Mouse (Mus musculus) brain, adult 10 weeks (tissue): ENCODE data around the gene Adgra1. TPM values are rescaled to one million over a fixed set of nuclear protein-coding genes. Genes with fewer than 3 reads are reported as not detected.

Experiments
- polyA plus RNA-seq: library from polyadenylated mRNA; stranded (reverse); fragments of 350-450 nt; fragmentation: Illumina TruSeq; extraction: RNeasy Lipid Tissue Mini Kit (QIAGEN cat#74804); gene quantifications from one replicate; pipeline ENCODE4 v1.2.3, GENCODE M21; 2015; ENCODE audit warnings: low read depth, low replicate concordance

Adgra1 gene
- polyA plus RNA-seq = 32.8 TPM

DNA sequence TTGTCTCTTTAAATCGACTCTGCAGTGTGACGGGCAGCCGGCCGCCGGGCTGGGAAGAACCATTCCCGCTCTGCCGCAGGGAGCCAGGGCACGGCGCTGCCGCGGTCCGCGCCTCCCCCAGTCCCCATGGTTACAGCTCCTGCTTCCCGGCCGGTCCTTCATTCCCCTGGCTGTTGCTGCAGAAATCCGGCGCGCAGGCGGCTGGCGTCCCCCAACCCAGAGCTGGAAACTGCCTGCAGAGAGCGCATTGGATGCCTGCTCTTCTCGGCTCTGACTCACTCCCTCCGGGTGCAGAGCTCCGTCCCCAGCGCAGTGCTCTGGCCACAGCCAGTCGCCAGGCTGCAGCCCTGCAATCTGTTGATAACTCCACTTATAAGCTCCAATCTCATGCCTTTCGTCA is at the start of gene Adgra1:
TSS of gene Adgra1 (plus strand) at position 139 of the 400 bp plus-strand sequence.

DNA sequence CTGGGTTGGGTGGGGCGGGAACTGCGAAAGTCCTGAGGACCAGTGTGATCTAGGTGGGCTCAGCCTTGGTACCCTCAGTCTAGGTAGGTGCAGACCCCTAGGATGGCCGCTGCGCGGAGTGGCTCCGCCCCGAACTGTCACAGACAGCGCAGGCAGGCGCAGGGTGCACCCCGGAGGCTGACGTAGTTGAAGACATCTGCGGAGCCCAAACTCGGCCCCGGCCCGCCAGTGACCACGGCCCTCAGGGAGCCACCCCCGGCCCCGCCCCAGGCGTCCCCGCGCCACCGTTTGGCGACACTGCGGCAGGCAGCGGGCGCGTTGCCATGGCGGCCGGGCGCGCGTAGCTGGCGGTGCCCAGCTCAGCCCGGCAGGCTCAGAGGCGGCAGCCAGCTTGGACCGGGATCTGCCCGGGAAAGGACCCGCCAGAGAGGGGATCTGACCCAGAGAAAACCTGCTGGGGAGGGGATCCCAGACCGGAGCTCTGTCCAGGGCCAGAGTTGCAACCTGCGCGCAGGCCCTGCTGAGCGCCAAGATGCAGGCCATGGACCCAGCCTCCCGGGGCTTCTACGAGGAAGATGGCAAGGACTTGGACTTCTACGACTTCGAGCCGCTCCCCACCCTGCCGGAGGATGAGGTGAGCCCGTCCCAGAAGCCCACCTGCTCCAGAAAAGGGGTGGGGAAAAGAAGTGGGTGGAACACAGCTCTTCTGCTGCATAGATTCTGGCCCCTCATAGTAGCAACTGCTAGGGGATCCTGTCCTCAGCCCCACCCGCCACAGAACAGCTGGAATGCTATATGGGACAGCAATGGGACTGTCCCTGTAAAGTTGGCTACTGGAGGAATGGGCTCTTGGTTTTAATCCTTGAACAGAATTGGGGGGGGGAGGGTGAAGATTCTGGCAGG is 60.9 kb downstream of the Adgra1 start, which contains the start of gene Kndc1:
TSS of gene Kndc1 (plus strand) at position 42 of the 903 bp plus-strand sequence.

Other genes starting within 250 kb of the Adgra1 start
- gene Cfap46, start 150.4 kb upstream of the Adgra1 start, polyA plus RNA-seq = 5.1 TPM
- gene Kndc1, start 60.5 kb downstream of the Adgra1 start, polyA plus RNA-seq = 51.5 TPM
- gene Utf1, start 109.6 kb downstream of the Adgra1 start, polyA plus RNA-seq = not detected
- gene 6430531B16Rik, start 144.6 kb downstream of the Adgra1 start, polyA plus RNA-seq = 0.48 TPM
- gene Adam8, start 158.4 kb downstream of the Adgra1 start, polyA plus RNA-seq = 3.3 TPM
- gene Zfp511, start 202.2 kb downstream of the Adgra1 start, polyA plus RNA-seq = 33.5 TPM
- gene Tubgcp2, start 202.5 kb downstream of the Adgra1 start, polyA plus RNA-seq = 29.0 TPM
- not detected for gene Msx3, start 214.9 kb downstream of the Adgra1 start, polyA plus RNA-seq
- gene Caly, start 248.4 kb downstream of the Adgra1 start, polyA plus RNA-seq = 302 TPM